Mouse (Mus musculus) CH12.LX (cell line): Measurements from ENCODE around the gene 4931422A03Rik.

Source experiments
- CHD1 ChIP-seq: IDR thresholded peaks from 2 replicates; pipeline ENCODE4 v1.6.1; 2012; ENCODE audit warnings: low read depth, low read length, improper control_type of control experiment, inconsistent platforms
- CHD2 ChIP-seq: IDR thresholded peaks from 2 replicates; pipeline ENCODE4 v1.6.1; 2011; ENCODE audit warnings: low read length, improper control_type of control experiment
- CTCF ChIP-seq, 2 experiments: IDR thresholded peaks in 1 of 2; conservative IDR thresholded peaks in 1 of 2; 2 replicates each; pipeline ENCODE4 v1.5.1; 2011 to 2012; ENCODE audit warnings: low read depth in 2 of 2, low read length in 2 of 2, improper control_type of control experiment in 1 of 2, inconsistent platforms in 1 of 2, mild to moderate bottlenecking in 1 of 2, moderate library complexity in 1 of 2
- USF2 ChIP-seq: conservative IDR thresholded peaks from 2 replicates; pipeline ENCODE4 v1.6.1; 2011; ENCODE audit warnings: low read depth, low read length, improper control_type of control experiment

DNA sequence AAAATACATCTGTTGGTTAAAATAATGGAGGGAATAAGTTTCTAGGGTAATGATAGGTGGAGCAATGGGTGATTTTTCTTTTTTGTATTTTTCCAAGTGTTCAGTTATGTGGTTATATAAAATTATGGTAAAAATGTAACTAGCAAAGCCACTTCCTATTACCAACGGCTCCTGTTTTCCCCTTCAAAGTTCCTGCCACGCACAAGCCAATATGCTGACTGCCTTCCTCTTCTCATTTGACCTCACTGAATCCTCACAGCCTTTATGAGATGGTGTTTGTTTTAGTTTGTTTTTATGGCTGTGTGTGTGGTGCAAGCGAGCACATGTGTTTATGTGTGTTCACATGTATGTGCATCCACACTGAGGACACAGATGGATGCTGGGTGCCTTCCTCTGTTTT is 93.5 kb downstream of the 4931422A03Rik start:
- no peak for TF ChIP-seq CTCF (conservative IDR thresholded peaks at IDR 0.05 in 1 of 2, IDR thresholded peaks at IDR 0.05 in 1 of 2; ENCODE audit: low read depth in 2 of 2, low read length in 2 of 2)
- no peak for TF ChIP-seq CHD1
- no peak for TF ChIP-seq USF2
- no peak for TF ChIP-seq CHD2
